ENCODE assay signal across 51 mouse cellular contexts in the genomic region with DNA sequence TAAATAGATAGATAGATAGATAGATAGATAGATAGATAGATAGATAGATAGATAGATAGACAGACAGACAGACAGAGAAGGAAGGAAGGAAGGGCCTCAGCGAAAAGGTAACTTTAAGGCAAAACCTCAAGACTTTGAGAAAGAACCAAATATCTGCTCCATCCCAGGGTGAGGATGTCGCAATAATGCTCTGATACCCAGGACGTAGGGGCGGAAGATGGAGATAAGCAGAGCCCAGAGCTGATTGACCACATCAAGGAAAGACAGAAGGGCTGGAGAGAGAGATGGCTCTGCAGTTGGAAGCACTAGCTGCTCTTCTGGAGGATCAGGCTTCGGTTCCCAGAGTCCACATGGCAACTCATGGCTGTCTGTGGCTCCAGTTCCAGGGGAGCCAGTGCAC. TPM values are rescaled to one million over a fixed set of nuclear protein-coding genes. Genes with fewer than 3 reads are reported as not detected.
"Had no signal": no experiment of that assay in that cellular context is flagged by ENCODE, and none has a peak within 500 bp of the region (broad histone marks: within the 10 kb centered on the region; RNA-seq: fewer than 3 reads in every experiment).

No protein-coding gene starts in this region.

- DNase-seq: heart, postnatal 10 days; heart, postnatal 14 days; heart, postnatal 36 days; heart, postnatal 4 days; kidney, adult 11 months; kidney, adult 18-20 months; kidney, adult 2 months; kidney, adult 8-10 months; kidney, adult 9 months; kidney, postnatal 10 days; kidney, postnatal 14 days; kidney, postnatal 25 days; kidney, postnatal 36 days; kidney, postnatal 4 days; layer of hippocampus, adult 9-11 months; layer of hippocampus, postnatal 36 days had no signal

- H3K4me3 ChIP-seq: heart, embryonic 10.5 days; heart, embryonic 12.5 days; heart, embryonic 13.5 days; heart, embryonic 15.5 days; hindbrain, embryonic 10.5 days; hindbrain, embryonic 12.5 days; hindbrain, embryonic 13.5 days; hindbrain, embryonic 15.5 days; intestine, embryonic 15.5 days; kidney, embryonic 15.5 days; layer of hippocampus, adult 2 months; left cerebral cortex, adult 2 months had no signal

- H3K27ac ChIP-seq: heart, embryonic 10.5 days; heart, embryonic 13.5 days; heart, embryonic 15.5 days; hindbrain, embryonic 10.5 days; hindbrain, embryonic 12.5 days; hindbrain, embryonic 13.5 days; hindbrain, embryonic 14.5 days; hindbrain, embryonic 15.5 days; hindbrain, postnatal 0 days; intestine, embryonic 15.5 days; kidney, embryonic 15.5 days; kidney, postnatal 0 days; layer of hippocampus, adult 2 months; left cerebral cortex, adult 2 months had no signal

- H3K9ac ChIP-seq: heart, embryonic 12.5 days; heart, embryonic 15.5 days; hindbrain, embryonic 12.5 days; hindbrain, embryonic 13.5 days; hindbrain, embryonic 14.5 days; hindbrain, embryonic 15.5 days; intestine, embryonic 15.5 days; kidney, embryonic 15.5 days had no signal

- ATAC-seq: hindbrain, embryonic 16.5 days; hindbrain, postnatal 0 days; inflammation-experienced regulatory T-cells, adult 6 months; intestine, embryonic 15.5 days; intestine, embryonic 16.5 days; intestine, postnatal 0 days had no signal

- H3K27me3 ChIP-seq: hindbrain, embryonic 12.5 days; hindbrain, embryonic 13.5 days; hindbrain, embryonic 15.5 days; intestine, embryonic 15.5 days had no signal

- H3K4me2 ChIP-seq: heart, embryonic 11.5 days; heart, embryonic 12.5 days; heart, embryonic 13.5 days; heart, embryonic 15.5 days; hindbrain, embryonic 12.5 days; hindbrain, embryonic 13.5 days; hindbrain, embryonic 14.5 days; hindbrain, embryonic 15.5 days; intestine, embryonic 15.5 days had no signal

- H3K9me3 ChIP-seq: heart, embryonic 10.5 days; heart, embryonic 12.5 days; heart, embryonic 13.5 days; heart, embryonic 15.5 days; hindbrain, embryonic 10.5 days; hindbrain, embryonic 12.5 days; hindbrain, embryonic 13.5 days; hindbrain, embryonic 15.5 days; intestine, embryonic 15.5 days; kidney, embryonic 15.5 days had no signal

- H3K36me3 ChIP-seq: heart, embryonic 10.5 days; heart, embryonic 12.5 days; heart, embryonic 13.5 days; heart, embryonic 15.5 days; hindbrain, embryonic 10.5 days; hindbrain, embryonic 12.5 days; hindbrain, embryonic 13.5 days; hindbrain, embryonic 15.5 days; intestine, embryonic 15.5 days; kidney, embryonic 15.5 days had no signal

- H3K4me1 ChIP-seq: intestine, embryonic 15.5 days had no signal

RNA-seq across cellular contexts. Expression of a gene that starts 31.6 kb away (rescaled TPM):
- total RNA-seq: heart, postnatal 10 days; heart, postnatal 14 days; heart, postnatal 25 days; heart, postnatal 36 days; heart, postnatal 4 days; hematopoietic stem cell, adult 5-6 weeks; hindbrain, postnatal 0 days; layer of hippocampus, adult 18-20 months; layer of hippocampus, adult 2 months; layer of hippocampus, adult 8-10 months; layer of hippocampus, postnatal 10 days; layer of hippocampus, postnatal 25 days; layer of hippocampus, postnatal 36 days; left cerebral cortex, adult 2 months had no signal
- polyA plus RNA-seq: heart, embryonic 10.5 days; heart, embryonic 12.5 days; heart, embryonic 13.5 days; heart, embryonic 14.5 days; heart, embryonic 15.5 days; heart, embryonic 16.5 days; heart, postnatal 0 days; hindbrain, embryonic 10.5 days; hindbrain, embryonic 11.5 days; hindbrain, embryonic 12.5 days; hindbrain, embryonic 13.5 days; hindbrain, embryonic 14.5 days; hindbrain, embryonic 15.5 days; hindbrain, embryonic 16.5 days; hindbrain, postnatal 0 days; inflammation-experienced regulatory T-cells, adult 6 months; intestine, embryonic 14.5 days; intestine, embryonic 15.5 days; intestine, embryonic 16.5 days; kidney, adult 2 months; kidney, embryonic 14.5 days; kidney, embryonic 15.5 days; kidney, embryonic 16.5 days; kidney, postnatal 0 days; large intestine, adult 2 months had no signal

RNA-seq across cellular contexts. Expression of a gene that starts 32.9 kb away (rescaled TPM):
- total RNA-seq: heart, postnatal 10 days; heart, postnatal 14 days; heart, postnatal 25 days; heart, postnatal 36 days; heart, postnatal 4 days; hematopoietic stem cell, adult 5-6 weeks; hindbrain, postnatal 0 days; layer of hippocampus, adult 18-20 months; layer of hippocampus, adult 2 months; layer of hippocampus, adult 8-10 months; layer of hippocampus, postnatal 10 days; layer of hippocampus, postnatal 25 days; layer of hippocampus, postnatal 36 days; left cerebral cortex, adult 18-20 months; left cerebral cortex, adult 2 months had no signal
- polyA plus RNA-seq: heart, embryonic 10.5 days; heart, embryonic 11.5 days; heart, embryonic 12.5 days; heart, embryonic 13.5 days; heart, embryonic 14.5 days; heart, embryonic 15.5 days; heart, embryonic 16.5 days; heart, postnatal 0 days; hindbrain, embryonic 11.5 days; hindbrain, embryonic 16.5 days; inflammation-experienced regulatory T-cells, adult 6 months; kidney, adult 2 months; kidney, embryonic 14.5 days; kidney, embryonic 15.5 days; kidney, embryonic 16.5 days; kidney, postnatal 0 days; large intestine, adult 2 months had no signal

RNA-seq across cellular contexts. Expression of a gene that starts 40.5 kb away (rescaled TPM):
- total RNA-seq: heart, postnatal 10 days; heart, postnatal 25 days; heart, postnatal 36 days; hematopoietic stem cell, adult 5-6 weeks; layer of hippocampus, adult 18-20 months; layer of hippocampus, adult 2 months; layer of hippocampus, adult 8-10 months; layer of hippocampus, postnatal 10 days; layer of hippocampus, postnatal 25 days; layer of hippocampus, postnatal 36 days; left cerebral cortex, adult 2 months had no signal

RNA-seq across cellular contexts. Expression of a gene that starts 52.6 kb away (rescaled TPM):
- total RNA-seq: heart, postnatal 10 days; heart, postnatal 14 days; heart, postnatal 25 days; heart, postnatal 36 days; heart, postnatal 4 days; hematopoietic stem cell, adult 5-6 weeks; hindbrain, postnatal 0 days; layer of hippocampus, adult 18-20 months; layer of hippocampus, adult 2 months; layer of hippocampus, adult 8-10 months; layer of hippocampus, postnatal 10 days; layer of hippocampus, postnatal 25 days; layer of hippocampus, postnatal 36 days; left cerebral cortex, adult 18-20 months; left cerebral cortex, adult 2 months had no signal
- polyA plus RNA-seq: heart, embryonic 10.5 days; heart, embryonic 11.5 days; heart, embryonic 12.5 days; heart, embryonic 13.5 days; heart, embryonic 14.5 days; heart, embryonic 15.5 days; heart, postnatal 0 days; hindbrain, embryonic 10.5 days; hindbrain, embryonic 11.5 days; hindbrain, embryonic 12.5 days; hindbrain, embryonic 13.5 days; hindbrain, embryonic 14.5 days; hindbrain, embryonic 15.5 days; hindbrain, embryonic 16.5 days; hindbrain, postnatal 0 days; inflammation-experienced regulatory T-cells, adult 6 months; intestine, embryonic 14.5 days; intestine, embryonic 15.5 days; intestine, embryonic 16.5 days; intestine, postnatal 0 days; kidney, adult 2 months; kidney, embryonic 14.5 days; kidney, embryonic 16.5 days; kidney, postnatal 0 days had no signal
